Mouse (Mus musculus) E14TG2a.4 (cell line): ENCODE data around the gene Slc41a1.

Experiments used
- H3K27me3 ChIP-seq: 2 replicates; pipeline ENCODE4 v1.6.1; 2014; ENCODE audit warnings: low read length, control low read depth; ENCODE audit not compliant: insufficient read depth
- H3K36me3 ChIP-seq: 2 replicates; pipeline ENCODE4 v1.6.1; 2014; ENCODE audit warnings: low read length, control low read depth; ENCODE audit not compliant: insufficient read depth
- H3K4me1 ChIP-seq: replicated peaks from 2 replicates; pipeline ENCODE4 v1.6.1; 2014; ENCODE audit warnings: low read depth, low read length, control low read depth
- H3K4me3 ChIP-seq: replicated peaks from 2 replicates; pipeline ENCODE4 v1.5.1; 2014; ENCODE audit warnings: mild to moderate bottlenecking, low read length
- H3K9me3 ChIP-seq: 2 replicates; pipeline ENCODE4 v1.6.1; 2014; ENCODE audit warnings: low read length, control low read depth
- CTCF ChIP-seq: conservative IDR thresholded peaks from 2 replicates; pipeline ENCODE4 v1.5.1; 2014; ENCODE audit warnings: low read length
- NANOG ChIP-seq: IDR thresholded peaks from 2 replicates; pipeline ENCODE4 v1.6.1; 2014; ENCODE audit warnings: borderline replicate concordance, low read length, mixed read lengths
- POU5F1 ChIP-seq: IDR thresholded peaks from 2 replicates; pipeline ENCODE4 v1.6.1; 2014; ENCODE audit warnings: low read length, borderline replicate concordance

The Slc41a1 gene

DNA sequence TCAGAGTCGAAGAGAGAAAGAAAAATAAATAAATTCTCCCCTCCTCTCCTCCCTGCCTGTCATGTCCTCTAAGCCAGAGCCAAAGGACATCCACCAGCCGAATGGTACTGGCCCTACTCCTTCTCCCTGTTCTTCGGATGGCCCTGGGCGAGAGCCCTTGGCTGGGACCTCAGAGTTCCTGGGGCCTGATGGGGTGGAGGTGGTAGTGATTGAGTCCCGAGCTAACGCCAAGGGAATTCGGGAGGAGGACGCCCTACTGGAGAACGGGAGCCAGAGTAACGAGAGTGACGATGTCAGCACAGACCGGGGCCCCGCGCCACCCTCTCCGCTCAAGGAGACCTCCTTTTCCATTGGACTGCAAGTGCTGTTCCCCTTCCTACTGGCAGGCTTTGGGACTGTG, 3.3 kb downstream of the Slc41a1 start:
- Histone ChIP-seq H3K4me1 (peaks cover 86% of the 10 kb centered on the region), H3K36me3 (peaks cover 64% of the 10 kb centered on the region), H3K9me3 (no peaks in the 10 kb centered on the region), H3K27me3 (no peaks in the 10 kb centered on the region), H3K4me3 (0 out of 2 replicates have a peak overlapping the region, but pooled peaks have one; percentile 7)
- TF ChIP-seq CTCF (no peak), POU5F1 (no peak), NANOG (no peak)

GRCm38 (mm10) chr1:131830971-131831641, 3.8 kb downstream of the Slc41a1 start:
- Histone ChIP-seq H3K9me3 (no peaks in the 10 kb centered on the region), H3K27me3 (no peaks in the 10 kb centered on the region), H3K4me3 (0 out of 2 replicates have a peak overlapping the region, but pooled peaks have one; percentile 7), H3K36me3 (peaks cover 69% of the 10 kb centered on the region), H3K4me1 (peaks cover 85% of the 10 kb centered on the region)
- no peak for TF ChIP-seq CTCF
- no peak for TF ChIP-seq POU5F1
- TF ChIP-seq NANOG: no peak

- Histone ChIP-seq H3K4me3 (no peak overlapping the region), H3K27me3 (no peaks in the 10 kb centered on the region), H3K4me1 (peaks cover 78% of the 10 kb centered on the region), H3K9me3 (no peaks in the 10 kb centered on the region), H3K36me3 (peaks cover 99% of the 10 kb centered on the region)
- no peak for TF ChIP-seq CTCF
- no peak for TF ChIP-seq NANOG
- TF ChIP-seq POU5F1: no peak
Measured at GRCm38 (mm10) chr1:131837035-131837434, 9.7 kb downstream of the Slc41a1 start.

- Histone ChIP-seq H3K4me1 (peaks cover 68% of the 10 kb centered on the region), H3K36me3 (peaks cover 100% of the 10 kb centered on the region), H3K4me3 (no peak overlapping the region), H3K9me3 (no peaks in the 10 kb centered on the region), H3K27me3 (no peaks in the 10 kb centered on the region)
- TF ChIP-seq NANOG (no peak), CTCF (no peak), POU5F1 (no peak)
Measured at GRCm38 (mm10) chr1:131838542-131838941, 11.2 kb downstream of the Slc41a1 start.

DNA sequence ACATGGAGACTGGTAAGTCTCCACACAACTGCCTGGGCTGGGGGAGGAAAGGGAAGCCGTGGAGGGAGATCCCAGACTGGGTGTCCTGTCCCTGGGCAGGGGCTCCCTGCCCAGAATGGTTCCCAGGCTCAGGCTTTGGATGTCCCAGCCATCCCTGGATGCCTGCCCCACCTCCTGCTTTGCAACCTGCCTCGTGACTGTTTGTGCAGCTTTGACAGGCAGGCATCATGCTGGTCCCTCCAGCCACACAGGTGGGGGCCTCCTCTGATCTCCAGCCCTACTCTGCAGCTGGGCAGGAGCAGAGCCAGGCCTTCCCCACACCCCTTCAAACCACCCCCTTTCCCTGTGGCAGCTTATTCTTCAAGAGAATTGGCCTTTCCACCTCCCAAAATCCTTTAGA, 12.0 kb downstream of the Slc41a1 start:
- TF ChIP-seq NANOG (no peak), POU5F1 (no peak), CTCF (no peak)
- Histone ChIP-seq H3K4me3 (no peak overlapping the region), H3K9me3 (no peaks in the 10 kb centered on the region), H3K36me3 (peaks cover 100% of the 10 kb centered on the region), H3K27me3 (no peaks in the 10 kb centered on the region), H3K4me1 (peaks cover 66% of the 10 kb centered on the region)

DNA sequence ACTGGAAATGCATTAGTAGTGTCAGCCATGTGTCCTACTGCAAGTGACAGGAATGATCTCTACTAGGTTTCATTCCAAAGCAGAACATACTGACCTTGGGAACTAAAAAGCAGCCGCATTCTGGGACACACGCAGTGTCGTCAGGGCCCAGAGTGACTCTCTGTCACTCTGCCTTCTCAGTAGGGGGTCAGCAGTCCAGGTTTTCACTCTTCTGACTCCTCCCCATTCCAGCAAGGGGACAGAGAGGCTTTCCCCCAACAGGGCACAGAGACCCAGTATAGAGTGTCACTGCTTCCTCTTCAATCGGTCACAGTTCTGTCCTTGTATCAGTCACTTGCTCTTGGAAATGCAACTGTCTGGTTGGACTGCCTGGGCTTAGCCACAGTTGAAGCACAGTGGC, 14.9 kb downstream of the Slc41a1 start:
- Histone ChIP-seq H3K27me3 (no peaks in the 10 kb centered on the region), H3K36me3 (peaks cover 100% of the 10 kb centered on the region), H3K4me3 (no peak overlapping the region), H3K9me3 (no peaks in the 10 kb centered on the region), H3K4me1 (peaks cover 58% of the 10 kb centered on the region)
- TF ChIP-seq NANOG (no peak), POU5F1 (no peak), CTCF (no peak)

DNA sequence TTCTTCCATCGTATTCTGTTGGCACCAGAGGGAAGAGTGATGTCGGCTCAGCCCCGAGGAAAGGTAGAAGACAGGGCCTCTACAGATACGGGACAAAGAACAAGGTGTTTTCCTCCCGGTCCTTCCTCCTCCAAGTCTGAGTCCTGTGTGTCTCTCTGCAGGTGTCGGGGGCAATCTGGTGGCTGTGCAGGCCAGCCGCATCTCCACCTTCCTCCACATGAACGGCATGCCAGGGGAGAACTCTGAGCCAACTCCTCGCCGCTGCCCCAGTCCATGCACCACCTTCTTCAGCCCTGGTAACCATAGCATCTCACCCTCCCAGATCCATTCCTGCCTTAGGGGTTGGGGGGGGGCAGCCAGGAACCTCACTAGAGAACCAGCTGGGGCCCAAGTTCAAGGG, 16.5 kb downstream of the Slc41a1 start:
- Histone ChIP-seq H3K27me3 (no peaks in the 10 kb centered on the region), H3K4me3 (no peak overlapping the region), H3K36me3 (peaks cover 98% of the 10 kb centered on the region), H3K4me1 (peaks cover 48% of the 10 kb centered on the region), H3K9me3 (no peaks in the 10 kb centered on the region)
- no peak for TF ChIP-seq POU5F1
- TF ChIP-seq NANOG: no peak
- TF ChIP-seq CTCF: no peak

GRCm38 (mm10) chr1:131844883-131845282, 17.6 kb downstream of the Slc41a1 start:
- H3K4me1 ChIP-seq: peaks cover 43% of the 10 kb centered on the region
- no peak overlapping the region for H3K4me3 ChIP-seq
- TF ChIP-seq CTCF (no peak), NANOG (no peak), POU5F1 (no peak)
- no peaks in the 10 kb centered on the region for H3K9me3 ChIP-seq
- no peaks in the 10 kb centered on the region for H3K27me3 ChIP-seq
- H3K36me3 ChIP-seq: peaks cover 90% of the 10 kb centered on the region

DNA sequence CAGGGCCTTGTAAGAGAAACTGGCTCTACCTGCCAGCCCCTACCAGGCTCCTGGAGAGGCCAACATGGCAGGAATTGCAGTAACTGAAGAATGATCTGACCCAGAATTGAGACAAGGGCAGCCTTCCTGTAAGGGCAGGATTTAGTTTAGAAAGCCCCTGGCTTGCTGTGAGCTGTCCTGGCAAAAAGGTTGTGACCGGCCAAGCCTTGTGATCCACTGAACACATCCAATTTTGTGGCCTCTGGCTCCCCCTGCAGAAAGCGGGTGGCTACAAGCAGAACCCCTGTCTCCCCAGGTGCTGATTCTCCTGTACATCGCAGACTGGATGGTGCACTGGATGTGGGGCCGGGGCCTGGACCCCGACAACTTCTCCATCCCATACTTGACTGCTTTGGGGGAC, 19.0 kb downstream of the Slc41a1 start:
- H3K27me3 ChIP-seq: no peaks in the 10 kb centered on the region
- H3K4me1 ChIP-seq: peaks cover 35% of the 10 kb centered on the region
- TF ChIP-seq NANOG (no peak), CTCF (peak; percentile 44)
- H3K36me3 ChIP-seq: peaks cover 76% of the 10 kb centered on the region
- H3K4me3 ChIP-seq: no peak overlapping the region
- H3K9me3 ChIP-seq: no peaks in the 10 kb centered on the region
